Mouse (Mus musculus): ENCODE results near the gene Tia1. TPM values are rescaled to one million over a fixed set of nuclear protein-coding genes. Genes with fewer than 3 reads are reported as not detected.

The Tia1 gene
- polyA plus RNA-seq, 2 experiments = 173 to 230 TPM

DNA sequence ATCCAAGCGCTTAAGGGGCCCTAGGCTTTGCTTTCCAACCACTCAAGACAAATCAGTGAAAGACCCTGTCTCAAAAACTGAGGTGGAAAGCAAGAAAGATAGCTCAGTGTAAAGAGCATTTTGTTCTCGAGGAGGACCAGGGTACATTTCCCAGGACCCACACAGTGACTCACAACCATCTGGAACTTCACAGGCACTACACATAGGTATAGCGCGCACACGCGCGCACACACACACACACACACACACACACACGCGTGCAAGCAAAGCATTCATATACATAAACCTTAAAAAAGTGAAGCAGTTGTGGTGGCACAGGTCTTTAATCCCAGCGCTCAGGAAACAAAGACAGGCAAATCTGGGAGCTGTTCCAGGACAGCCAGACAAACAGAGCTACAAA lies 37.6 kb downstream of the Tia1 start:
- peaks cover 24% of the 10 kb centered on the region for H3K36me3 ChIP-seq (ENCODE audit: control insufficient read depth, insufficient read depth, low read length)
- H3K4me1 ChIP-seq (ENCODE audit: control insufficient read depth, insufficient read depth, low read length) = peaks cover 6% of the 10 kb centered on the region; the same call in 1 of the 2 replicates
- no peak overlapping the region for H3K4me2 ChIP-seq (replicated peaks; ENCODE audit: low read depth, low read length, severe bottlenecking)
- H3K4me3 ChIP-seq (replicated peaks; ENCODE audit: low read length) = no peak overlapping the region
- H3K9ac ChIP-seq (ENCODE audit: low read depth, low read length, severe bottlenecking) = no peak overlapping the region
- no peak for DNase-seq (ENCODE audit: low spot score)
- no peak overlapping the region for H3K27ac ChIP-seq (replicated peaks; ENCODE audit: low read depth, low read length)
- TF ChIP-seq POLR2A (IDR thresholded peaks at IDR 0.05; ENCODE audit: borderline replicate concordance, extremely low read depth, insufficient read depth, insufficient read length) = no peak
- no peak for ATAC-seq (ENCODE audit: low FRiP score, low read depth)
- H3K27me3 ChIP-seq (ENCODE audit: control insufficient read depth, insufficient read depth, low read length) = no peaks in the 10 kb centered on the region
- H3K9me3 ChIP-seq (ENCODE audit: control insufficient read depth, low read length) = no peaks in the 10 kb centered on the region
- WGBS = 94% methylated on average over 10 of the region's 10 CpGs

DNA sequence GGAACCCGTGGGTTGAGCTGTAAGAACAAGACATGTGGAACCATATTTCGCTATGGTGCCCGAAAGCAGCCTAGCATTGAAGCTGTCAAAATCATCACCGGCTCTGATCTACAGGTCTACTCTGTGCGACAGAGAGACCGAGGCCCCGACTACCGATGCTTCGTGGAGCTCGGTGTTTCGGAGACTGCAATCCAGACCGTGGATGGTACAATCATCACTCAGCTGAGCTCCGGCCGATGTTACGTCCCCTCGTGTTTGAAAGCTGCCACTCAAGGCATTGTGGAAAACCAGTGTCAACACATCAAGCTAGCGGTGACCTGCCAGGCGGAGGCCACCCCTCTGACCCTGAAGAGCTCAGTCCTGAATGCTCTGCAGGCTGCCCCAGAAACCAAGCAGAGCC lies 41.5 kb downstream of the Tia1 start:
- Histone ChIP-seq H3K36me3 (ENCODE audit: control insufficient read depth, insufficient read depth, low read length) (peaks cover 52% of the 10 kb centered on the region), H3K4me1 (ENCODE audit: control insufficient read depth, insufficient read depth, low read length) (no peaks in the 10 kb centered on the region), H3K9me3 (ENCODE audit: control insufficient read depth, low read length) (no peaks in the 10 kb centered on the region), H3K27ac (replicated peaks; ENCODE audit: low read depth, low read length) (no peak overlapping the region), H3K4me3 (replicated peaks; ENCODE audit: low read length) (no peak overlapping the region), H3K27me3 (ENCODE audit: control insufficient read depth, insufficient read depth, low read length) (no peaks in the 10 kb centered on the region), H3K9ac (ENCODE audit: low read depth, low read length, severe bottlenecking) (no peak overlapping the region), H3K4me2 (replicated peaks; ENCODE audit: low read depth, low read length, severe bottlenecking) (no peak overlapping the region)
- whole genome bisulfite sequencing = 93% methylated on average over 18 of the region's 18 CpGs
- DNase-seq (ENCODE audit: low spot score) (no peak), ATAC-seq (ENCODE audit: low FRiP score, low read depth) (no peak)
- no peak for TF ChIP-seq POLR2A (IDR thresholded peaks at IDR 0.05; ENCODE audit: borderline replicate concordance, extremely low read depth, insufficient read depth, insufficient read length)

DNA sequence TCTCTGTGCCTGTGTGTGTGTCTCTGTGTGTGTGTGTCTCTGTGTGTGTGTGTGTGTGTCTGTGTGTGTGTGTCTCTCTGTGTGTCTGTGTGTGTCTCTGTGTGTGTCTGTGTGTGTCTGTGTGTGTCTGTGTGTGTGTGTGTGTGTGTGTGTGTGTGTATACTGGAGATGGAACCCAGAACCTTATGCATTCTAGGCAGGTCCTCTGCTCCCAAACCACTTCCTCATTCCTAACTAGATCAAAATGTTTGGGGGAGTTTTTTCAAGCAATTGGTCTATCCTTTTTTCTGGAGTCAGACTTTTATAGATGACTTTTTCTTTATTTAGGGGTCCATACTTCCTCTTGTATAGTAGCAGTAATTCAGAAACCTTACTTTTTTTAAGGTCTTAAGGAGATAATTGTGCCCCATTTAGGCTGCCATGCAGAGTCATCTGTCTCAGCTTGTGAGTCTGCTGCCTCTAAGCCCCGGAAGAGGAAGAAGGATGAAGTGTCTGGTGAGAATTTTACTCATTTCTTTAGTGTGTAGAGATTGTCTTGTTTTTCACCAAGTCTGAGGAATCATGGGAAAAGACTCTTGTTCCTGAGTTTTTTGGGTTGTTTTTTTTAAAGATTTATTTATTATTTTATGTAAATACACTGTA lies 43.0 kb downstream of the Tia1 start:
- TF ChIP-seq POLR2A (IDR thresholded peaks at IDR 0.05; ENCODE audit: borderline replicate concordance, extremely low read depth, insufficient read depth, insufficient read length) = no peak
- H3K36me3 ChIP-seq (ENCODE audit: control insufficient read depth, insufficient read depth, low read length) = peaks cover 59% of the 10 kb centered on the region
- H3K27ac ChIP-seq (replicated peaks; ENCODE audit: low read depth, low read length) = no peak overlapping the region
- no peak overlapping the region for H3K4me3 ChIP-seq (replicated peaks; ENCODE audit: low read length)
- H3K9ac ChIP-seq (ENCODE audit: low read depth, low read length, severe bottlenecking) = no peak overlapping the region
- H3K27me3 ChIP-seq (ENCODE audit: control insufficient read depth, insufficient read depth, low read length) = no peaks in the 10 kb centered on the region
- no peaks in the 10 kb centered on the region for H3K4me1 ChIP-seq (ENCODE audit: control insufficient read depth, insufficient read depth, low read length)
- no peak for ATAC-seq (ENCODE audit: low FRiP score, low read depth)
- 90% methylated on average over 1 of the region's 1 CpGs for WGBS
- no peak overlapping the region for H3K4me2 ChIP-seq (replicated peaks; ENCODE audit: low read depth, low read length, severe bottlenecking)
- no peaks in the 10 kb centered on the region for H3K9me3 ChIP-seq (ENCODE audit: control insufficient read depth, low read length)
- DNase-seq (ENCODE audit: low spot score) = no peak

DNA sequence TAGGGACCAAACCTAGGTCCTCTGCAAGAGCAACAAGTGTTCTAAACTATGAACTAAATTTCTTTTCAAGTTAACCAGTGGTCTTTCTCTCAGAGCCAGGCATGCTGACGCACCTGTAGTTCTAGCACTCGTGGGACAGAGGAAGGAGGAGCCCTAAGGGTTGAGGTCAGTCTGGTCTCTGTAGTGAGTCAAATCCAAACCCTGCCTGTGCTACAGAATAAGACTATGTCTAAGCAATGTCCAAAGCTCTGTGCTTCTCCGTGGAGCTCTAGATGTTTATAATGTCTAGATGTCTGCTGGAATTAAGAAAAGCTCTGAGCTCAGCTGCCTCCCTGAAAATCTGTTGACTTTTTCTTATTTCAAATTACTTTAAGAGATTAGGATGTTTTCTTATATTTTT lies 52.7 kb downstream of the Tia1 start:
- H3K27ac ChIP-seq (replicated peaks; ENCODE audit: low read depth, low read length) = no peak overlapping the region
- DNase-seq (ENCODE audit: low spot score) (no peak), ATAC-seq (ENCODE audit: low FRiP score, low read depth) (no peak)
- no peak overlapping the region for H3K4me3 ChIP-seq (replicated peaks; ENCODE audit: low read length)
- no peaks in the 10 kb centered on the region for H3K9me3 ChIP-seq (ENCODE audit: control insufficient read depth, low read length)
- no peak overlapping the region for H3K9ac ChIP-seq (ENCODE audit: low read depth, low read length, severe bottlenecking)
- WGBS = 87% methylated on average over 3 of the region's 3 CpGs
- peaks cover 59% of the 10 kb centered on the region for H3K36me3 ChIP-seq (ENCODE audit: control insufficient read depth, insufficient read depth, low read length)
- H3K27me3 ChIP-seq (ENCODE audit: control insufficient read depth, insufficient read depth, low read length) = no peaks in the 10 kb centered on the region
- no peaks in the 10 kb centered on the region for H3K4me1 ChIP-seq (ENCODE audit: control insufficient read depth, insufficient read depth, low read length)
- TF ChIP-seq POLR2A (IDR thresholded peaks at IDR 0.05; ENCODE audit: borderline replicate concordance, extremely low read depth, insufficient read depth, insufficient read length) = no peak
- H3K4me2 ChIP-seq (replicated peaks; ENCODE audit: low read depth, low read length, severe bottlenecking) = no peak overlapping the region

DNA sequence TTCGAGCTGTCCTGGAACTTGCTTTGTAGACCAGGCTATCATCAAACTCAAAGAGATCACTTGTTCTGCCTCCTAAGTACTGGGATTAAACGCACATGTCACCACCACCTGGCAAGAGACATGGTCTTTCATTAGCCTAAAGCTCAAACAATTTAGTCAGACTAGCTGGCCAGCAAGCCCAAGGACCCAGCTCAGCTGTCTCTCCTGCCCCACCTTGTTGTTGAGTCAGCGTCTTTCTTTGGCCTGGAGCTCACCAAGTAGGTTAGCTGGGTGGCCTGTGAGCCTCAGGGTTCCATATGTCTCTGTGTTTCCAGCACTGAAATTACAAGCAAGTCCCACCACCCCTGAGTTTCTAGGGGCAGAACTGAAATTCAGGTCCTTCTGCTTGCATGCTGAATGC lies 59.1 kb downstream of the Tia1 start:
- no peak overlapping the region for H3K4me3 ChIP-seq (replicated peaks; ENCODE audit: low read length)
- 88% methylated on average over 3 of the region's 3 CpGs for WGBS
- H3K9me3 ChIP-seq (ENCODE audit: control insufficient read depth, low read length) = no peaks in the 10 kb centered on the region
- no peak for TF ChIP-seq POLR2A (IDR thresholded peaks at IDR 0.05; ENCODE audit: borderline replicate concordance, extremely low read depth, insufficient read depth, insufficient read length)
- H3K4me1 ChIP-seq (ENCODE audit: control insufficient read depth, insufficient read depth, low read length) = no peaks in the 10 kb centered on the region
- DNase-seq (ENCODE audit: low spot score) (no peak), ATAC-seq (ENCODE audit: low FRiP score, low read depth) (no peak)
- H3K9ac ChIP-seq (ENCODE audit: low read depth, low read length, severe bottlenecking) = no peak overlapping the region
- H3K27me3 ChIP-seq (ENCODE audit: control insufficient read depth, insufficient read depth, low read length) = no peaks in the 10 kb centered on the region
- no peak overlapping the region for H3K4me2 ChIP-seq (replicated peaks; ENCODE audit: low read depth, low read length, severe bottlenecking)
- H3K27ac ChIP-seq (replicated peaks; ENCODE audit: low read depth, low read length) = no peak overlapping the region
- H3K36me3 ChIP-seq (ENCODE audit: control insufficient read depth, insufficient read depth, low read length) = peaks cover 48% of the 10 kb centered on the region

Measured in limb, embryonic 14.5 days (tissue).